Mouse (Mus musculus) bone marrow, adult 2 months (tissue): ENCODE measurements around the gene Grip1.

Source experiments
- CTCF ChIP-seq: fragments of 200-500 bp; IDR thresholded peaks from 2 replicates; pipeline ENCODE4 v1.5.1; 2011; ENCODE audit warnings: low read length, control low read depth; ENCODE audit not compliant: control insufficient read depth, insufficient read depth
- POLR2A ChIP-seq: fragments of 200-500 bp; IDR thresholded peaks from 2 replicates; pipeline ENCODE4 v1.6.1; 2011; ENCODE audit warnings: low read depth, mild to moderate bottlenecking, control low read depth, low read length, borderline replicate concordance; ENCODE audit not compliant: control insufficient read depth

GRCm38 (mm10) chr10:119706281-119706680 is 252.7 kb downstream of the Grip1 start:
- TF ChIP-seq POLR2A (no peak), CTCF (no peak)
